14 mouse cellular contexts compared by ENCODE assay signal in the genomic region with DNA sequence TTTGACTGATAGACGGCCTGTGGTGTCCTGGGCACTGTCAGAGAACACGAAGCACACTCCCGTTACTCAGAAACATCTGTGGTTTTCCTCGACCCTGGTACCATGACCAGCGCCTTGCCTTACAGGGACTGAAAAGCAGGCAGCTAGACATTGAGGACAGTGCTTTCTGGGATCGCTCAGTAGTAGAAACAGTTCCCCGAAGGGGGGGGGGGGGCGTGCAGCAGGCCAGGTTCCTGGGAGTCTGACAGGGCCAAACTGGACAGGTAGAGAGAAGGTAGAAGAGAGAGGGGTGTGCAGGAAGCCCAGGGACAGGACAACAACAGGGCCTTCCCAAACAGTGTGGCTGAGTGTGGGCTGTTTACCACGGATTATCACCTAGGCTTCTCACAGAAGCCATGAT.
"Had no signal": no experiment of that assay in that cellular context is flagged by ENCODE, and none has a peak within 500 bp of the region (broad histone marks: within the 10 kb centered on the region; RNA-seq: fewer than 3 reads in every experiment).

No protein-coding gene starts in this region.

- H3K9me3 ChIP-seq: limb, embryonic 15.5 days; liver, embryonic 13.5 days; lung, embryonic 15.5 days; megakaryocyte, embryonic 14.5 days had no signal

- H3K4me2 ChIP-seq: limb, embryonic 15.5 days; liver, embryonic 13.5 days; lung, embryonic 15.5 days had no signal

- DNase-seq: kidney, adult 8-10 months; kidney, postnatal 36 days; layer of hippocampus, adult 9-11 months; layer of hippocampus, postnatal 36 days; liver, embryonic 13.5 days; liver, postnatal 0 days; lung, postnatal 14 days; thymus, postnatal 4 days had no signal

- H3K4me3 ChIP-seq: limb, embryonic 15.5 days; liver, embryonic 13.5 days; lung, embryonic 15.5 days; megakaryocyte, embryonic 14.5 days had no signal

- H3K4me1 ChIP-seq: liver, embryonic 13.5 days; megakaryocyte, embryonic 14.5 days had no signal

- H3K9ac ChIP-seq: limb, embryonic 15.5 days; liver, embryonic 13.5 days; liver, postnatal 0 days; lung, embryonic 15.5 days had no signal

- H3K36me3 ChIP-seq: limb, embryonic 15.5 days; liver, embryonic 13.5 days; lung, embryonic 15.5 days had no signal

- H3K27ac ChIP-seq: limb, embryonic 15.5 days; liver, embryonic 13.5 days; lung, embryonic 15.5 days; macrophage; stomach, postnatal 0 days had no signal

- ATAC-seq: liver, postnatal 0 days; midbrain, embryonic 16.5 days had no signal
